Mouse (Mus musculus) adrenal gland, postnatal 14 days (tissue): ENCODE data around the gene Nlrp9b. TPM values are rescaled to one million over a fixed set of nuclear protein-coding genes. Genes with fewer than 3 reads are reported as not detected.
"Not testable (repeated sequence)": the region's sequence is repeated elsewhere in the genome, so short reads cannot be mapped to it uniquely, and the experiment has no call there.

Experiments used
- DNase-seq: peaks from one replicate; pipeline ENCODE4 v3.0.0; 2021; ENCODE audit warnings: mixed read lengths
- long read RNA-seq, 2 experiments: library from polyadenylated mRNA; stranded (forward); transcript quantifications; one replicate each; pipeline ENCODE4 v2.0.0; 2021
- total RNA-seq: library from RNA; stranded (reverse); gene quantifications from 2 replicates; pipeline ENCODE4 v1.2.3, GENCODE M21; 2021

Gene Nlrp9b
- not detected in 2 replicates for total RNA-seq
- long read RNA-seq, experiment 1: 0 reads
- long read RNA-seq, experiment 2: 0 reads

DNA sequence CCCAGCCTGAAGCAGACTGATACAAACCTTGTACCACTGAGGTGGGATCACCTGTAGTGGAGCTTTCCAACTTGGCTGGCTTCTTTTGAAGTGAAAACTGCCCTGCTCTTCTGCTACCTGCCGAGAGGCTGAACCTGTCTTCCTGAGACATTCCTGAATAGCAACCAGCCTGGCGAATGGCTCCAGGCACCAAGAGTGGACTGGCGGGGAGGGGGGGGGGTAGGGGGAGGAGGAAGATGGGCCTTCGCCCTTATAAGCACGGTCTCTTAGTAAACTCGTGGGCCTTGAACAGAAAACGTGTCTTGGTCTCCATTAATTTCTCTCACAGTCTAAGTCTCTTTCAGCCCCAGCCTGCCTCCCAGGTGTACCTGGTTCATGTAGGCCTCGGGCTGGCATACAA lies at the start of gene Nlrp9b:
TSS of gene Nlrp9b (plus strand) at position 301 of the 400 bp plus-strand sequence.
- DNase-seq: not testable (repeated sequence)

- DNase-seq: no peak
These were observed 46.6 kb upstream of the Nlrp9b start for GRCm38 (mm10) chr7:19944709-19945108.

DNA sequence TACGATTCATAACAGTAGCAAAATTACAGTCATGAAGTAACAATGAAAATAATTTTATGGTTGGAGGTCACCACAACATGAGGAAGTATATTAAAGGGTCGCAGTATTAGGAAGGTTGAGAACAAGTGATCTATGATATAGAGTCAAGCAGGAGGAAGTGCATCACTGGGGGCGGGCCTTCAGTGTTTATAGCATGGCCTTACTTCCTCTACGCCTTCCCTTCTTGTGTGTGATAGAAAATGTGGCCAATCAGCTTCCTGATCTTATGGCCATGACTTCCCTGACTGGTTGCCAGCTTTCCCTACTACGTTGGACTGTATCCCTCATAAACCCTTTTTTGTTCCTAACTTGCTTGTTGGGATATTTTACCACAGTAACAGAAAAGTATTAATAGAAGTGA lies 46.1 kb upstream of the Nlrp9b start:
- no peak for DNase-seq

DNA sequence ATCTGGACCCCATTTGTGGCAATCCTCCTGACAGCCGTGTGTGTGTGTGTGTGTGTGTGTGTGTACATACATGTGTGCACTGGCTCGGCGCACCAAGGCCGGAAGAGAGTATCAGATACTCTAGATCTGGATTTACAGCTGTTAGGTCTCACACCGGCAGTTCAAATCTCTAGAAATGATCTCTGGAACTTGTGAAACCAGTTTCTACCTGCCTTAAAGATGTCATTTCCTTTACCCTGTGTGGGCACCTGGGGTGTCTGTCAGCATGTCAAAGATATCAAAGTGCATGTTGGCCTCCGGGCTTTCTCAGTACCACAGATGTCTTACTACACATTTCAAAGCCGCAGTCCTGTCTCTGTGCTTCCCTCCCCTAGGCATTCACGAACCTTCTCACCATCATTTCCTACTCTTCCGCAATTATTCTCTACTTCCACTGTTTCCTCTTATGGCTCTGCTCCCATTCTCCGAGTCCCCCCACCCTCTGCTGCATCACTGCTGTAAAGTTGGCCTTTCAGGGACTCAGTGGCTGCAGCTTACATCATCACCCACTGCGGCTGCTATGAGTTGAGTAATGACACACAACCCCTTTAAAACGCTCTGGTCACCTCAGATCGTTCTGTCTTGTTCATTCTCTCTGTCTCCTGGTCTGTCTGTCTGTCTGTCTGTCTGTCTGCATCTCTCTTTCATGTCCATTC lies 45.3 kb upstream of the Nlrp9b start:
- no peak for DNase-seq

- no peak for DNase-seq
These were observed 42.3 kb upstream of the Nlrp9b start for GRCm38 (mm10) chr7:19948956-19949355.

GRCm38 (mm10) chr7:19949996-19950395 lies 41.3 kb upstream of the Nlrp9b start:
- no peak for DNase-seq

- DNase-seq: no peak
These were observed 40.7 kb upstream of the Nlrp9b start, which contains the start of gene Igsf23 for GRCm38 (mm10) chr7:19950589-19950988. TSS of gene Igsf23 (minus strand) at chr7:19950756.

DNA sequence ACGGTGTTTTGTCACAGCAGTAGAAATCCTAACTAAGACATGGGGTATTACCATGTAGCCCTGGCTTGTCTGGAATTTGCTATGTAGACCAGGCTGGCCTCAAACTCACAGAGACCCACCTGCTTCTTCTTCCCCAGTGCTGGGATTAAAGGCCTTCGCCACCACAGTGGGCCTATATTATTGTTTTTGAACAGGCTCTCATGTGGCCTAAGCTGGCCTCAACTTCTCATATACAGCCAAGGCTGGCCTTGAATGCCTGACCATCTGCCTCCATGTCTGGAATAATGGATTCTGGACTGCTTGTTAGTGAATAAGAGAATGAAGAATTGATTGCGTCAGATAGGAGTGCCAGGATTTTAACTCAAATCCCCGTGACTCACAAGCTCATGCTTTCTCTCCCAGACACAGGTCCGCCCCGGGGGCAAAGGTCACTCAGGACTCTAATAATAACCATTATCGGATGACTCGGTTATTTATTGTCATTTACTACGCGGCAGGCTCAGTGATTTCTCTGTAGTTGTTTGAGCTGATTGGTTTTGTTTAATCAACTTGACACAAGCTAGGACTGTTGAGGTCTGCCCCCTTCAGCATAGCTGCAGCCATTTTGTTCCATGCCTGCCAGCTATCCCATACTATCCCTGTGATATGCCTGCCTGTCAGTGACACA lies 38.8 kb upstream of the Nlrp9b start:
- peak; percentile 59 for DNase-seq

GRCm38 (mm10) chr7:19953054-19953453 lies 38.2 kb upstream of the Nlrp9b start:
- DNase-seq: no peak

DNA sequence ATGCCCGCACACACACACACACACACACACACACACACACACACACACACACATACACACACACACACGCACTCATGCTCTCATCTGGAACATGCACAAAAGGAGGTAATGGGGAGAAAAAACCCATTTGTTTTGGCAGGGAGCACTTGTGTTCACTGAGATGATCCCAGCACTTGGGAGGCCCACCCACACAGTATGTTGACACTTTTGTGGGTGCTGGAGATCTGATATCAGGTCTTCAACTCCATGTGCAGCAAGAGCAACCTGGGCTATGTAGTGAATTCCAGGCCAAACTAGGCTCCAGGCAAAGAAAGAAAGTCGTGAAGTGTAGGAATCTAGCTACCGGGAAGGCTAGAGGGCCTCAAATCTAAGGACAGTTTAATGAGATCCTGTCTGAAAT lies 35.4 kb upstream of the Nlrp9b start:
- no peak for DNase-seq

- DNase-seq: peak; percentile 92
These were observed 34.9 kb upstream of the Nlrp9b start for GRCm38 (mm10) chr7:19956341-19956781.

GRCm38 (mm10) chr7:19962423-19962822 lies 28.8 kb upstream of the Nlrp9b start:
- DNase-seq: no peak

GRCm38 (mm10) chr7:19964985-19965579 lies 26.2 kb upstream of the Nlrp9b start, which contains the start of gene Ceacam20:
TSS of gene Ceacam20 (plus strand) at chr7:19965412.
- no peak for DNase-seq

- no peak for DNase-seq
These were observed 22.2 kb upstream of the Nlrp9b start for GRCm38 (mm10) chr7:19969106-19969505.

DNA sequence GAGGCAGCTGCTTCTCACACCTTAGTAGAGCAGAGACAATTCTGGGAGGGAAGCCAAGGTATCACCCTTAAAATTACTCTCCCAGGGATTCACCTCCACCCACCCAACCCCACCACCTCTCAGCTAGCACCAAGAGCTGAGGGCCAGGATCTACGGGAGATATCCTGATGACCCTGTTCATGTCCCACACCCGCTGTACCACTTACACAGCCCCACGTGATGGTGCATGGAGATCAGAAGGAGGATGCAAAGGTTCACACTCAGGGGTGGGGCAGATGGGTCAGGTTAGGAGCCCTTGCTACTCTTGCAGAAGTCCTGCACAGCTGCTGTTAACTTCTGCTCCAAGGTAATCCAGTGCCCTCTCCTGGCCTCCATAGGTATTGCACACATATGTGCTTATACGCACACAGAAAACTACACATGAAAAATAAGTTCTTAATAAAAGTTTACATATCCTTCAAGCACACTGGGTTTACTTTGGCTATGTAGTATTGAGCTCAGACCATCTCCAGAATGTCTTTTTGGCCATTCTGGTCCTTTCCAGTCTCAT lies 21.6 kb upstream of the Nlrp9b start:
- no peak for DNase-seq

DNA sequence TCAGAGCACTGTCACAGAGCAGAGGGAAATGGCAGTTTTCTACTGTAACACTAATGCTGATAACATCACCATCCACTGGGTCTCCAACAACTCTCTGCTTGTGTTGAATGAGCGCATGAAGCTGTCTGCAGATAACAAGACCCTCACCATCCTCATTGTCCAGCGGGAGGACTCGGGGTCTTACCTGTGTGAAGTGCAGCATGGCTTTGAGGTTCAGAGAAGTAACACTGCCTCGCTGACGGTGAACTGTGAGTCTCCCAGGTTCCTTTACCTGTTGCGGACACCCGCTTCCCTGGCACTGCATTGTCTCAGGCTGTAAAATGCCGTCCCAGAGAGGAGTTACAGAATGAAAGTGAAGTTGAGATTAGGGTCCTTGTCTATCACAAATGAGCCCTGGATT lies 21.1 kb upstream of the Nlrp9b start:
- DNase-seq: no peak

- DNase-seq: no peak
These were observed 19.7 kb upstream of the Nlrp9b start for GRCm38 (mm10) chr7:19971516-19971915.

- DNase-seq: not testable (repeated sequence)
These were observed 5.5 kb downstream of the Nlrp9b start for GRCm38 (mm10) chr7:19996721-19997120.

- no peak for DNase-seq
These were observed 18.7 kb downstream of the Nlrp9b start for GRCm38 (mm10) chr7:20009987-20010386.

GRCm38 (mm10) chr7:20064100-20064499 lies 72.8 kb downstream of the Nlrp9b start:
- DNase-seq: not testable (repeated sequence)

- not testable (repeated sequence) for DNase-seq
These were observed 86.9 kb downstream of the Nlrp9b start for GRCm38 (mm10) chr7:20078118-20078517.

- DNase-seq: not testable (repeated sequence)
These were observed 108.1 kb downstream of the Nlrp9b start, which contains the start of gene Vmn1r91 for GRCm38 (mm10) chr7:20099380-20099779. TSS of gene Vmn1r91 (plus strand) at chr7:20099680.

GRCm38 (mm10) chr7:20122479-20122878 lies 131.2 kb downstream of the Nlrp9b start, which contains the start of gene Gm16442:
TSS of gene Gm16442 (minus strand) at chr7:20122579.
- not testable (repeated sequence) for DNase-seq
